Mouse (Mus musculus) midbrain, embryonic 16.5 days (tissue): Measurements from ENCODE around the gene Mrgprb5. TPM values are rescaled to one million over a fixed set of nuclear protein-coding genes. Genes with fewer than 3 reads are reported as not detected.

ENCODE experiments used
- polyA plus RNA-seq: library from polyadenylated mRNA; unstranded; fragments of >200 nt; fragmentation: Nextera tagmentation; extraction: Ambion mirVana; gene quantifications from 2 replicates; pipeline ENCODE4 v1.2.1, GENCODE M21; 2015

Mrgprb5 gene
- polyA plus RNA-seq, 1 experiment from 2014 or later = not detected

Other genes with a start within 250 kb of the Mrgprb5 start
- not detected in 2 replicates for gene Mrgpra4, start 186.9 kb downstream of the Mrgprb5 start, polyA plus RNA-seq
- not detected in 2 replicates for gene Mrgprx1, start 141.4 kb downstream of the Mrgprb5 start, polyA plus RNA-seq
- not detected in 2 replicates for gene Mrgprb4, start 30.3 kb upstream of the Mrgprb5 start, polyA plus RNA-seq
- not detected in 2 replicates for gene Mrgprb8, start 219.5 kb upstream of the Mrgprb5 start, polyA plus RNA-seq